Mouse (Mus musculus) G1E (cell line): ENCODE results near the gene Colq.

Source experiments
- CTCF ChIP-seq: IDR thresholded peaks from 2 replicates; pipeline ENCODE4 v1.5.1; 2012; ENCODE audit warnings: low read depth, low read length, inconsistent platforms, mixed read lengths
- POLR2AphosphoS5 ChIP-seq: IDR thresholded peaks from 2 replicates; pipeline ENCODE4 v1.6.1; 2012; ENCODE audit warnings: low read depth, low read length, inconsistent platforms; ENCODE audit not compliant: insufficient replicate concordance
- TAL1 ChIP-seq: conservative IDR thresholded peaks from 2 replicates; pipeline ENCODE4 v1.6.1; 2012; ENCODE audit warnings: low read depth, low read length, inconsistent platforms, mixed read lengths

DNA sequence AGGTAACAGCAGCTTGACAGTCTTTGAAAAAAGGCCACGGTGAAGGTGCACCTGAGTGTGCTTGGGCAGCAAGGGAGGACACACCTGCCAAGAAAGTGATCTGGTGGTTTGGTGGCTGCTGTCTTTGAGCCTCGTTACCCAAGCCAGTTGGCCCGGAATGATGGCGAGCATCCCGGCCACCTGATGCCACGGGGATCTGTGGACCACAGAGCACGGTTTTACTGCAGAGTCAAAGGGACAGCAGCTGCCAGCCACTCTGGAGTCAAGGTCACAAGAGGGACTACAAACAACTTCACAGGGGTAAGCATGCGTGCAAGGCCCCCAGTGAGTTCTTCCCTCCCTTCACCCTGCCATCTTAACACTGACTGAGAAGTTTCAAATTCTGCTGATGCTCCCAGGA is 33.9 kb downstream of the Colq start:
- TF ChIP-seq POLR2AphosphoS5: no peak
- no peak for TF ChIP-seq CTCF
- no peak for TF ChIP-seq TAL1
